Mouse (Mus musculus) limb, embryonic 14.5 days (tissue): ENCODE results near the gene Srcin1. TPM values are rescaled to one million over a fixed set of nuclear protein-coding genes. Genes with fewer than 3 reads are reported as not detected.
A peak's percentile ranks its signal among the peaks of the same experiment; 100 is the strongest.

ENCODE experiments used
- ATAC-seq: fragments of 200-750 bp; cut with Nextera tagmentation; 2 replicates; pipeline ENCODE4 v1.8.0; 2017; ENCODE audit warnings: low read depth, moderate number of reproducible peaks, moderate TSS enrichment; ENCODE audit not compliant: low FRiP score
- DNase-seq: peaks from one replicate; pipeline ENCODE4 v3.0.0-alpha.2; 2015; ENCODE audit warnings: low spot score
- H3K27ac ChIP-seq: fragments of 300-500 bp; sonication (generic); replicated peaks from 2 replicates; pipeline ENCODE4 v1.5.1; 2014; ENCODE audit warnings: low read depth, mild to moderate bottlenecking, low read length, moderate library complexity, mixed read lengths
- H3K27me3 ChIP-seq: fragments of 300-500 bp; sonication (generic); 2 replicates; pipeline ENCODE4 v1.6.1; 2014; ENCODE audit warnings: low read length, mixed read lengths; ENCODE audit not compliant: control insufficient read depth, insufficient read depth
- H3K36me3 ChIP-seq: fragments of 300-500 bp; sonication (generic); 2 replicates; pipeline ENCODE4 v1.6.1; 2014; ENCODE audit warnings: mild to moderate bottlenecking, low read length, moderate library complexity, mixed read lengths; ENCODE audit not compliant: control insufficient read depth, insufficient read depth
- H3K4me1 ChIP-seq: fragments of 300-500 bp; sonication (generic); 2 replicates; pipeline ENCODE4 v1.6.1; 2014; ENCODE audit warnings: antibody characterized with exemption, low read length, mixed read lengths; ENCODE audit not compliant: control insufficient read depth, insufficient read depth
- H3K4me2 ChIP-seq: fragments of 300-500 bp; sonication (generic); replicated peaks from 2 replicates; pipeline ENCODE4 v1.6.1; 2014; ENCODE audit warnings: low read depth, mild to moderate bottlenecking, low read length, moderate library complexity; ENCODE audit not compliant: severe bottlenecking
- H3K4me3 ChIP-seq: fragments of 300-500 bp; sonication (generic); replicated peaks from 2 replicates; pipeline ENCODE4 v1.5.1; 2014; ENCODE audit warnings: low read length
- H3K9ac ChIP-seq: fragments of 300-500 bp; sonication (generic); 2 replicates; pipeline ENCODE4 v1.6.1; 2014; ENCODE audit warnings: mild to moderate bottlenecking, low read depth, low read length, moderate library complexity; ENCODE audit not compliant: severe bottlenecking
- H3K9me3 ChIP-seq: fragments of 300-500 bp; sonication (generic); 2 replicates; pipeline ENCODE4 v1.6.1; 2016; ENCODE audit warnings: low read length; ENCODE audit not compliant: control insufficient read depth
- POLR2A ChIP-seq: fragments of 200-500 bp; IDR thresholded peaks from 2 replicates; pipeline ENCODE4 v1.8.0; 2012; ENCODE audit warnings: inconsistent platforms, mild to moderate bottlenecking, moderate library complexity, borderline replicate concordance; ENCODE audit not compliant: insufficient read depth, insufficient read length; ENCODE audit errors: extremely low read depth
- WGBS: fragments of 180-500 bp; shearing (Covaris S2); extraction: QIAGEN DNeasy Blood & Tissue Kit; methylation state at CpG from one replicate; pipeline ENCODE4 v1.1.7; 2014; 5-methylcytosine and 5-hydroxymethylcytosine counted together
- polyA plus RNA-seq, 2 experiments: library from polyadenylated mRNA; depleted of rRNA in 1 of 2; stranded (reverse) in 1 of 2; unstranded in 1 of 2; fragments of >200 nt; fragmentation: Nextera tagmentation in 1 of 2; extraction: Ambion mirVana in 1 of 2; gene quantifications; 2 replicates each; pipeline versions ENCODE4 v1.2.1 to v1.2.3; 2012 to 2014

The Srcin1 gene
- polyA plus RNA-seq, 2 experiments, result 0.39 to 4.0 TPM

- Histone ChIP-seq H3K27me3 (peaks cover 61% of the 10 kb centered on the region), H3K36me3 (no peaks in the 10 kb centered on the region), H3K27ac (no peak overlapping the region), H3K9me3 (no peaks in the 10 kb centered on the region), H3K4me2 (no peak overlapping the region), H3K4me1 (peaks cover 25% of the 10 kb centered on the region), H3K4me3 (no peak overlapping the region), H3K9ac (no peak overlapping the region)
- TF ChIP-seq POLR2A, result no peak
- WGBS, result 19% methylated on average over 8 of the region's 8 CpGs
- ATAC-seq, result no peak
- no peak for DNase-seq
Observed at GRCm38 (mm10) chr11:97570493-97571137, 5.4 kb downstream of the Srcin1 start.

- TF ChIP-seq POLR2A, result no peak
- H3K9me3 ChIP-seq, result no peaks in the 10 kb centered on the region
- peaks cover 25% of the 10 kb centered on the region for H3K4me1 ChIP-seq
- no peak overlapping the region for H3K9ac ChIP-seq
- no peak overlapping the region for H3K4me3 ChIP-seq
- no peak overlapping the region for H3K27ac ChIP-seq
- H3K27me3 ChIP-seq, result peaks cover 63% of the 10 kb centered on the region
- H3K4me2 ChIP-seq, result no peak overlapping the region
- ATAC-seq (no peak), DNase-seq (no peak)
- 61% methylated on average over 3 of the region's 3 CpGs for WGBS
- no peaks in the 10 kb centered on the region for H3K36me3 ChIP-seq
Observed at GRCm38 (mm10) chr11:97569806-97570205, 6.2 kb downstream of the Srcin1 start.

GRCm38 (mm10) chr11:97569301-97569724 is 6.7 kb downstream of the Srcin1 start:
- H3K27ac ChIP-seq, result no peak overlapping the region
- peaks cover 22% of the 10 kb centered on the region for H3K4me1 ChIP-seq
- H3K27me3 ChIP-seq, result peaks cover 58% of the 10 kb centered on the region
- no peak overlapping the region for H3K9ac ChIP-seq
- H3K9me3 ChIP-seq, result no peaks in the 10 kb centered on the region
- ATAC-seq, result no peak
- H3K36me3 ChIP-seq, result no peaks in the 10 kb centered on the region
- no peak overlapping the region for H3K4me3 ChIP-seq
- no peak for TF ChIP-seq POLR2A
- DNase-seq, result no peak
- 45% methylated on average over 5 of the region's 5 CpGs for WGBS
- H3K4me2 ChIP-seq, result no peak overlapping the region

GRCm38 (mm10) chr11:97568729-97569128 is 7.3 kb downstream of the Srcin1 start:
- Histone ChIP-seq H3K27me3 (peaks cover 52% of the 10 kb centered on the region), H3K4me2 (no peak overlapping the region)
- WGBS, result 6% methylated on average over 8 of the region's 8 CpGs

GRCm38 (mm10) chr11:97567480-97567879 is 8.5 kb downstream of the Srcin1 start:
- H3K9ac ChIP-seq, result no peak overlapping the region
- no peak overlapping the region for H3K4me3 ChIP-seq
- no peak for TF ChIP-seq POLR2A
- no peak for DNase-seq
- no peak overlapping the region for H3K4me2 ChIP-seq
- H3K4me1 ChIP-seq, result peaks cover 17% of the 10 kb centered on the region
- no peaks in the 10 kb centered on the region for H3K36me3 ChIP-seq
- no peak overlapping the region for H3K27ac ChIP-seq
- H3K27me3 ChIP-seq, result peaks cover 40% of the 10 kb centered on the region
- no peak for ATAC-seq
- 11% methylated on average over 11 of the region's 11 CpGs for WGBS
- H3K9me3 ChIP-seq, result no peaks in the 10 kb centered on the region

More at GRCm38 (mm10) chr11:97568729-97569128, 7.3 kb downstream of the Srcin1 start:
- DNase-seq (peak; percentile 92), ATAC-seq (peak; percentile 84)
- H3K9ac ChIP-seq, result no peak overlapping the region
- peaks cover 17% of the 10 kb centered on the region for H3K4me1 ChIP-seq
- H3K9me3 ChIP-seq, result no peaks in the 10 kb centered on the region
- no peak overlapping the region for H3K4me3 ChIP-seq
- H3K36me3 ChIP-seq, result no peaks in the 10 kb centered on the region
- no peak overlapping the region for H3K27ac ChIP-seq
- no peak for TF ChIP-seq POLR2A
